Mouse (Mus musculus): ENCODE measurements around the gene Aanat. TPM values are rescaled to one million over a fixed set of nuclear protein-coding genes. Genes with fewer than 3 reads are reported as not detected.

Aanat gene
- polyA plus RNA-seq, 2 experiments: 0.13 TPM; not detected in 1

DNA sequence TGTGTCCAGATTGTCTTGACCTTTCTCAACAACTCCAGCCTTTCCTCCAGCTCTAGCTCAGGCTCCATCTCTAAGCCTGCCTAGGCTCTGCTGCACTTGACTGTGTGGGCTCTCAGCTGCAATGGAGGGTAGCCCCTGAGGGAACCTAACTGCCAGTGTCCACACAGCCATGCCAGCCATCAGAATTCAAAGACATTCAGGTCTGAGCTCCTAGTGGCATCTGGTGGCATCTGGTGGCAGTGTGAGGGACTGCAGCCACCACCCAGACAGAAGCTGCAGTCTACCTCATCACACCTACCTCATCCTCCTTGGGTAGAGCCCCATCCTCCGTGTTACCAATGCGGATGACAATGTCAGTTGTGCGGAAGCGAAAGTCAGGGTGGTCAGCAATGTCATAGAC, 43.1 kb upstream of the Aanat start:
- Histone ChIP-seq H3K4me1 (ENCODE audit: control insufficient read depth, insufficient read depth, low read length) (no peaks in the 10 kb centered on the region), H3K27ac (replicated peaks; ENCODE audit: low read depth, low read length) (no peak overlapping the region), H3K4me3 (replicated peaks; ENCODE audit: low read length) (no peak overlapping the region), H3K36me3 (ENCODE audit: control insufficient read depth, insufficient read depth, low read length) (peaks cover 98% of the 10 kb centered on the region), H3K9ac (ENCODE audit: low read depth, low read length, severe bottlenecking) (no peak overlapping the region), H3K4me2 (replicated peaks; ENCODE audit: low read depth, low read length, severe bottlenecking) (no peak overlapping the region), H3K9me3 (ENCODE audit: control insufficient read depth, low read length) (no peaks in the 10 kb centered on the region), H3K27me3 (ENCODE audit: control insufficient read depth, insufficient read depth, low read length) (no peaks in the 10 kb centered on the region)
- 89% methylated on average over 4 of the region's 4 CpGs for WGBS
- DNase-seq (ENCODE audit: low spot score): no peak
- TF ChIP-seq POLR2A (IDR thresholded peaks at IDR 0.05; ENCODE audit: borderline replicate concordance, extremely low read depth, insufficient read depth, insufficient read length): no peak
- ATAC-seq (ENCODE audit: low FRiP score, low read depth): no peak

DNA sequence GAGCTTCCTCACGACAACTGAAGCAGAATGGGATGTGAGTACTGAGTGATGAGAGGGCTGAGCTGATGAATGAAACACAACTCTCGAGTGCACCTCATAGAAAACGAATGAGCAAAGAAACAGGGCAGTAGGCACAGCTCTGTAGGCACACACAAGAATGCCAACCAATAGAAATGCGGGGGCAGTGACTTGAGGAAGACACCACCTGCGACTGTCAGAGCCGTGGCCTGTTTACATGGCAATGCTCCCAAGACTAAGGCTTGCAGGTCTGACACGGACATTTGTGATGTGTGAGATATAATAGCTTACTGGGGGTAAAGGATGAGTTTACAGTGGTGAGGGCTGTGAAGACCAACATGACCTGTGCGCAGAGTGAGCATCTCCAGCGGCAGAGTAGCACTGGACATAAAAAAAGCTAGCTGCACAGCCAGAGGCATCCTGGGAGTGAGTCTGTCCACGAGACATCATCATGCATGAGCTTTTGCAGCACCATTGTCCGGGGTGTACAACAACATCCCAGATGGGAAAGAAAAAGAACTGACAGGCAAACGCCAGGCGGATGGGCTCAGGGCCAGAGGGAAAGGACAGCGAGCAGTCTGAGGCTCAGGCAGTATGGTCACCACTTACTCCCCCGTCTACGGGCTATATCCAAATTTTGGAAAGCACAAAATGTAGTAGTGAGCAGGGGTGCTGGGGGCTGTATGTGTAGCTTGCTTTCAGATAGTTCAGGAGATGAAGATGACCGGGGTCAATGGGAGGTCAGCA, 38.8 kb upstream of the Aanat start:
- DNase-seq (ENCODE audit: low spot score) (no peak), ATAC-seq (ENCODE audit: low FRiP score, low read depth) (no peak)
- H3K9me3 ChIP-seq (ENCODE audit: control insufficient read depth, low read length): no peaks in the 10 kb centered on the region
- no peak overlapping the region for H3K4me2 ChIP-seq (replicated peaks; ENCODE audit: low read depth, low read length, severe bottlenecking)
- WGBS: 91% methylated on average over 17 of the region's 17 CpGs
- no peak overlapping the region for H3K4me3 ChIP-seq (replicated peaks; ENCODE audit: low read length)
- no peaks in the 10 kb centered on the region for H3K27me3 ChIP-seq (ENCODE audit: control insufficient read depth, insufficient read depth, low read length)
- no peak overlapping the region for H3K27ac ChIP-seq (replicated peaks; ENCODE audit: low read depth, low read length)
- no peaks in the 10 kb centered on the region for H3K4me1 ChIP-seq (ENCODE audit: control insufficient read depth, insufficient read depth, low read length)
- no peak overlapping the region for H3K9ac ChIP-seq (ENCODE audit: low read depth, low read length, severe bottlenecking)
- no peak for TF ChIP-seq POLR2A (IDR thresholded peaks at IDR 0.05; ENCODE audit: borderline replicate concordance, extremely low read depth, insufficient read depth, insufficient read length)
- peaks cover 60% of the 10 kb centered on the region for H3K36me3 ChIP-seq (ENCODE audit: control insufficient read depth, insufficient read depth, low read length)

DNA sequence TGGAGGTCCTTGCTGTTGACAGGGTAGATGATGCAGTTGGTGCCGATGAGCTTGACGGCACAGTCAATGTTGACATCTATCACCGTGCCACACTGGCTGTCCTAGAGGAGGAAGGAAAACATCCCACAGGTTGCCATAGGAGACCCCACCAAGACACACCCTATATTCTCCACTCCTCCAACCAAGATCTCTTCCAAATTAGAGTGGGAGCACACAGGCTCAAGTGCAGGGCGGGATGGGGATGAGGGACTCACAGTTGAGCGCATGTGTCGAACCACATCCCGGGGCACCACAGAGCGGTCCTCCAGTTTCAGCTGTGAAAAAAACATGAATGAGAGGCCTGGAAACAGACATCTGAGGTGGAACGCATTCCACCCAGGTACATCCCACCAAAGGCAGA, 37.5 kb upstream of the Aanat start:
- Histone ChIP-seq H3K36me3 (ENCODE audit: control insufficient read depth, insufficient read depth, low read length) (peaks cover 47% of the 10 kb centered on the region), H3K27me3 (ENCODE audit: control insufficient read depth, insufficient read depth, low read length) (no peaks in the 10 kb centered on the region), H3K9me3 (ENCODE audit: control insufficient read depth, low read length) (no peaks in the 10 kb centered on the region), H3K4me1 (ENCODE audit: control insufficient read depth, insufficient read depth, low read length) (no peaks in the 10 kb centered on the region), H3K9ac (ENCODE audit: low read depth, low read length, severe bottlenecking) (no peak overlapping the region), H3K27ac (replicated peaks; ENCODE audit: low read depth, low read length) (no peak overlapping the region), H3K4me3 (replicated peaks; ENCODE audit: low read length) (no peak overlapping the region), H3K4me2 (replicated peaks; ENCODE audit: low read depth, low read length, severe bottlenecking) (no peak overlapping the region)
- no peak for ATAC-seq (ENCODE audit: low FRiP score, low read depth)
- no peak for DNase-seq (ENCODE audit: low spot score)
- WGBS: 89% methylated on average over 8 of the region's 9 CpGs
- no peak for TF ChIP-seq POLR2A (IDR thresholded peaks at IDR 0.05; ENCODE audit: borderline replicate concordance, extremely low read depth, insufficient read depth, insufficient read length)

DNA sequence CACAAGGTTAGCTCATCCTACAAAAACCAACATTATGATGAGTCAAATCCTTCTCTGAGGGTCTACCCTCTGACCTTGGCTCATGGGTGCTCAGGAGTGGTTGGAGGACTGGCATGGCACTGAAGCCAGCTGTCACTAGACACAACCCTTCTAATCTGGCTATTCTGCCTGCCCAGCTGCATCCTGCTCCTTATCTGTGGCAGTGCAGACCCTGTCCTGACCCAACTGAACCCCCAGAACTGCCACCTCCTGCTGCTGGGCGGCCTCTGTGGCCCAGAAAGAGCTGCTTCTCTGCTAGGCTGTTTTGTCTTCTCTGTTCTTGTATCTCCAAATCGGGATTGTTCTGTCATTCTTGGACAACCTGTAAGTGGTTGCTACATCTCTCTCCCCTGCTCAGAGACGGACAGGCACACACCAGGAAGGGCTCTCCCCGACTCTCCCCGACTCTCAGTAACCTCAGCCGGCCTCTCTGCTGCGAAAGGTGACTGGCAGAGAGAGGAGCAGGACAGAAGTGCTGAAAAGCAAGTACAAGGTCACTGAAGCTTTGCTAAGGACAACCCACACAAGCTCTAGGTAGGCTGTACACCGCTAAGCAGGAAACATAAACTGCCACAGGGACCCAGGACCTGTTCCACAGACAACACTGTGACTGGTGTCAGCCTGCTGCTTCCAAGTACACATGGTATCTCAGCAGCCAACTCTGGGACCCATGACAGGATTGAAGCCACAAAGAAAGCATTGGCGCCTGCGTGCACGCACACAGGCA, 36.8 kb upstream of the Aanat start:
- no peak for TF ChIP-seq POLR2A (IDR thresholded peaks at IDR 0.05; ENCODE audit: borderline replicate concordance, extremely low read depth, insufficient read depth, insufficient read length)
- Histone ChIP-seq H3K4me1 (ENCODE audit: control insufficient read depth, insufficient read depth, low read length) (no peaks in the 10 kb centered on the region), H3K4me3 (replicated peaks; ENCODE audit: low read length) (no peak overlapping the region), H3K9ac (ENCODE audit: low read depth, low read length, severe bottlenecking) (no peak overlapping the region), H3K36me3 (ENCODE audit: control insufficient read depth, insufficient read depth, low read length) (peaks cover 40% of the 10 kb centered on the region), H3K9me3 (ENCODE audit: control insufficient read depth, low read length) (no peaks in the 10 kb centered on the region), H3K27ac (replicated peaks; ENCODE audit: low read depth, low read length) (no peak overlapping the region), H3K4me2 (replicated peaks; ENCODE audit: low read depth, low read length, severe bottlenecking) (no peak overlapping the region), H3K27me3 (ENCODE audit: control insufficient read depth, insufficient read depth, low read length) (no peaks in the 10 kb centered on the region)
- ATAC-seq (ENCODE audit: low FRiP score, low read depth) (no peak), DNase-seq (ENCODE audit: low spot score) (no peak)
- WGBS: 91% methylated on average over 11 of the region's 11 CpGs

DNA sequence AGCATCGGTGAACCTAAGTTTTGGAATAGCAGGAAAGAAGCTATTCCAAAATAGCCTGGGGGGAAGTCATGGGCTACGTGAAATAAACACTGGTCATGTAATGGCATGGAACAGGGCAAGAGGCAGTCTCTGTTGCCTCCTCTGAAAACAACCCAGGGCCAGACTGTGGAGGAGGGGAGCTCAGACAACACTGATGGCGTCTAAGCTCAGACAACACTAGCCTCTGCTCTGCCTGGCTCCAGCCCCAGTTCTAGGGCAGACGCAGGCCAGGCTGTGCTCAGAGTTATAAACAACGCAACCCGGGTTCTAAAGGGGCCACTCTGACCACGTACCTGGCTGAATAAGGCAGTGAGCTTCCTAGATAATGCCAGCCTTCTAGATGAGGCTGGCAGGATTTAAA, 35.5 kb upstream of the Aanat start:
- WGBS: 45% methylated on average over 7 of the region's 7 CpGs
- TF ChIP-seq POLR2A (IDR thresholded peaks at IDR 0.05; ENCODE audit: borderline replicate concordance, extremely low read depth, insufficient read depth, insufficient read length): no peak
- DNase-seq (ENCODE audit: low spot score) (no peak), ATAC-seq (ENCODE audit: low FRiP score, low read depth) (no peak)
- Histone ChIP-seq H3K9me3 (ENCODE audit: control insufficient read depth, low read length) (no peaks in the 10 kb centered on the region), H3K4me3 (replicated peaks; ENCODE audit: low read length) (no peak overlapping the region), H3K27ac (replicated peaks; ENCODE audit: low read depth, low read length) (no peak overlapping the region), H3K36me3 (ENCODE audit: control insufficient read depth, insufficient read depth, low read length) (peaks cover 27% of the 10 kb centered on the region), H3K27me3 (ENCODE audit: control insufficient read depth, insufficient read depth, low read length) (no peaks in the 10 kb centered on the region), H3K9ac (ENCODE audit: low read depth, low read length, severe bottlenecking) (no peak overlapping the region), H3K4me2 (replicated peaks; ENCODE audit: low read depth, low read length, severe bottlenecking) (no peak overlapping the region), H3K4me1 (ENCODE audit: control insufficient read depth, insufficient read depth, low read length) (no peaks in the 10 kb centered on the region)
